In genomic region chr10:95317581-95318391, GRCm38 (mm10) we compare ENCODE assay signal across 11 mouse cellular contexts. TPM values are rescaled to one million over a fixed set of nuclear protein-coding genes. Genes with fewer than 3 reads are reported as not detected.
DNase-seq lines count a peak whose midpoint lies in the region; ATAC-seq lines count a peak whose summit lies in the region.
"Had no signal": no experiment of that assay in that cellular context is flagged by ENCODE, and none has a peak within 500 bp of the region (broad histone marks: within the 10 kb centered on the region; RNA-seq: fewer than 3 reads in every experiment).

No protein-coding gene starts in this region.

- no peak overlapping the region for H3K4me3 ChIP-seq in liver, embryonic 12.5 days
- H3K4me3 ChIP-seq: left cerebral cortex, adult 2 months had no signal

- ATAC-seq in liver, embryonic 12.5 days = peak; percentile 22; the same call in 1 of the 2 replicates

- no peak overlapping the region for H3K27ac ChIP-seq in liver, embryonic 12.5 days
- H3K27ac ChIP-seq: left cerebral cortex, adult 2 months had no signal

- H3K4me2 ChIP-seq in liver, embryonic 12.5 days = no peak overlapping the region

- DNase-seq in lung, postnatal 36 days = peak; percentile 35
- DNase-seq in lung, postnatal 25 days (ENCODE audit: low spot score) = no peak
- peak; percentile 66 for DNase-seq in adrenal gland, postnatal 14 days
- DNase-seq in heart, adult 8-10 months (ENCODE audit: low spot score) = peak; percentile 78
- DNase-seq in layer of hippocampus, postnatal 10 days (ENCODE audit: low spot score in 2 of 2) = no peak
- no peak for DNase-seq in frontal cortex, postnatal 14 days (ENCODE audit: low spot score in 2 of 2)
- no peak for DNase-seq in frontal cortex, postnatal 36 days (ENCODE audit: low spot score in 2 of 2)
- DNase-seq: right cerebral cortex, postnatal 4 days; thymus, postnatal 36 days had no signal

- no peak overlapping the region for H3K9ac ChIP-seq in liver, embryonic 12.5 days

- no peaks in the 10 kb centered on the region for H3K36me3 ChIP-seq in liver, embryonic 12.5 days

- H3K27me3 ChIP-seq in liver, embryonic 12.5 days (replicated peaks) = no peaks in the 10 kb centered on the region

- WGBS in liver, embryonic 12.5 days (ENCODE audit: insufficient replicate concordance) = 73% methylated on average over 21 of the region's 21 CpGs

- no peaks in the 10 kb centered on the region for H3K9me3 ChIP-seq in liver, embryonic 12.5 days (replicated peaks)

- peaks cover 42% of the 10 kb centered on the region for H3K4me1 ChIP-seq in liver, embryonic 12.5 days

RNA-seq across cellular contexts. Expression of gene Cradd, which starts 6.1 kb away (rescaled TPM):
- total RNA-seq in adrenal gland, postnatal 14 days (2021) = 11.7 and 13.5 TPM in 2 replicates
- 10 to 100 TPM in 2 of 4 experiments, 1 to 10 TPM in 2; 6.6 to 15.0 (median 10.4) TPM for total RNA-seq in heart, adult 8-10 months (2022)
- 5.0 and 5.1 TPM in 2 replicates for polyA plus RNA-seq in liver, embryonic 12.5 days (2016; fragmentation: Nextera tagmentation; extraction: Ambion mirVana)
- total RNA-seq in layer of hippocampus, postnatal 10 days (2021) = 1 to 10 TPM; 5.8 to 7.3 TPM

Comparison
In these comparisons a context has a peak if more than half of its experiments do, and no peak if none do; other contexts are left out.
1. DNase-seq: peak in lung, postnatal 36 days (single experiment), adrenal gland, postnatal 14 days (single experiment) and heart, adult 8-10 months (single experiment); none in lung, postnatal 25 days (single experiment), layer of hippocampus, postnatal 10 days (0 of 2), frontal cortex, postnatal 14 days (0 of 2) and frontal cortex, postnatal 36 days (0 of 2).